Mouse (Mus musculus) cerebellum, adult 8-10 months (tissue): Measurements from ENCODE around the gene Osbpl3.

ENCODE experiments used
- DNase-seq: peaks from one replicate; pipeline ENCODE4 v3.0.0; 2022

Osbpl3 gene

DNA sequence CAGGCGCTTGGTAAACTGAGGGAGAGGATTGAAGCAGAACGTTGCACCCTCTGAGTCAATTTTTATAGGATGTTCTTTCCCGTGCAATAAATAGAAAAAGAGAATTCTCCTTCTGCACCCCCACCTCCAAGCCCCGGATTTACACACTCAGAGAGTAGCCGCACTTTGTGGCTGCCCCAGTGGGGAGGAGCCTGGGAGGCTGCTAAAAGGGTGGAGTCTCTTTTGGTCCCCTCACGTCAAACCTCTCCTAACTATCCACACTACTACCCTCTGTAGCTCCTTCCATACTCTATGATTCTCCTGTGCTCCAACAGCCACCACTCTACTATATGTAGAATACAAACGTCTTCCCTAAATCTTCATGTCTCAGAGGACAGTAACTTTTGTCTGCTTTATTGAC lies 193.7 kb downstream of the Osbpl3 start:
- DNase-seq = no peak

DNA sequence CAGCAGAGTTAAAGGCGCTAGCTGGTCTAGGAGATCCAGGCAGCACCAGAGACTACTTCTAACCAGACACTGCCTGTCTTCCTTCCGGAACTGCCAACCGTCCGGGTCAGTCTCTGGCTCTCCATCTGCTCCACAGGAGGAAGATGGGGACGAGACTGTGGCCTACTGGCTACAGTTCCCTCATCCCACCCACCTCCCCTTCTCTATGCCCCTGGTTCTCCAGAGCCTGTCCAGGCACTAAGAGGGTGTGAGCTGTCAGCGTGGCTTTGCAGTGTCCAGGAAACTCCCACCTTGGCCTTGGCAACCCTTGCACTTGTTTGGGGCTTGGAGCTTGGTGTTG lies 194.1 kb downstream of the Osbpl3 start:
- no peak for DNase-seq

DNA sequence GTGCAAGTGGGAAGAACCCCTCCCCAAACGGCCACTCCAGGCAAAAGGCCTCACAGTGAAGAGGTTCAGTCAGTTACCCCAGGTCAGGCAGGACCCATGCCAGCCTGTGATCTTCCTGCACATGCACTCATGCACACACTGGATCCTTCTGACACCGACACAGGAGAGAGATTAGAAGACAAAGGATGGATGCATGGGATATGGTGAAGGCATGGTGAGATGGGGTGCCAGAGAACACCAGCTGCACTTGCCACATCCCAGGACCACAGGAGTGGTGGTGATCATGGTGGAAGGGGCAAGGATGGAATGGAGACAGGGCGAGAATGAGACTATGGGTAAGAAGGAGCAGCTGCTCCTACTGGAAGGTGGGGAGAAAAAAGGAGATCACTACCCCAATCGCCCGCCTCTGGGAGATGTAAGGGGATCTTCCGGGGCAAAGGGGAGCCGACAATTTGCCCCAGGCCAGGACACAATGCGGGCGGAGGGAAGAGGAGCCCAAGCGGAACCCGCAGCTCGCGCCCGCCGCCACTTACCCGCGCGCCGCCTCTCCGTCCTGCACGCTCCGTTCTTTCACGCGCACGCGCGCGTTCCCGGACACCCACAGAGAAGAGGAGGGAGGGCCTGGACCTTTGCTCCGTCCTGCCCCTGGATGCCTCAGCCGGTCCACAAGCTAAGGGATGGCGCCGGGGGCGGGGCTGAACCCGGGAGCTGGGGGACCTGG lies 194.6 kb downstream of the Osbpl3 start:
- peak; percentile 89 for DNase-seq

DNA sequence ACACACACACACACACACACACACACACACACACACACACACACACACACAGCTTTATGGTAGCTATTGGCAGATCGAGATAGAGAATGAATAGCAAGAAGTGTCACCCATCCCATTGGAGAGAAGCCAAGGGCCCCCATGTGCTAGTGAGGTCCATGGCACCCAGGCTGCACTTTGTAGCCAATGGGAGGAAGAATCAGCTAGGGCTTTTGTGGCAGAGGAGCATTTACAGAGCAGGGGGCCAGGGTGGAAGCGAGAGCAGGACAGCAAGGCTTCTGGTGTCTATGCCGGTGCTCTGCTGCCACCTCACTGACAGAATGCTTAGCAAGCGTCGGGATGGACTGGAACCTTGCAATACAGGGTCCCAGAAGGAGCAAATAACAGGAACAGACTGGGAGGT lies 200.6 kb downstream of the Osbpl3 start:
- no peak for DNase-seq

DNA sequence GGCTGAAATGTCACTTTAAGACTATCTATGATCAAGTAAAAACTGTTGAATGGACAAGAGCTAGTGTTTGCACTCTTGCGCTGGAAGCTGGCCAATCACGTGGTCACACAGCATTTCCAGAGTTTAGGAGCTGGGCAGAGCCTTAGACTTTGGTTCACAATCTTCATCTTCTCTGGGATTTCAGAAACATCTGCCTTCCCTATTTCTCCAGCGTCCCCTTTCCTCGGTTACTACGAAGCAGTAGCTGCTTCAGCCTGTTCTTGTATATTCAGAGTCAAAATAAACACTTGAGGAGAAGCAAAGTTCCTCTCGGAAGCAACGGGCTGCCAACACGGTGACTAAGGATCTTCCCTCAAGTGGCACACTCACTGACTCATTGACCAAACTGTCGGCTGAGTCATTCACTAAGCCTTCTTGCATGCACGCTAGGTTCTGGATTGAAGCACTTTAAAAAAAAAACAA lies 201.2 kb downstream of the Osbpl3 start:
- DNase-seq = no peak

DNA sequence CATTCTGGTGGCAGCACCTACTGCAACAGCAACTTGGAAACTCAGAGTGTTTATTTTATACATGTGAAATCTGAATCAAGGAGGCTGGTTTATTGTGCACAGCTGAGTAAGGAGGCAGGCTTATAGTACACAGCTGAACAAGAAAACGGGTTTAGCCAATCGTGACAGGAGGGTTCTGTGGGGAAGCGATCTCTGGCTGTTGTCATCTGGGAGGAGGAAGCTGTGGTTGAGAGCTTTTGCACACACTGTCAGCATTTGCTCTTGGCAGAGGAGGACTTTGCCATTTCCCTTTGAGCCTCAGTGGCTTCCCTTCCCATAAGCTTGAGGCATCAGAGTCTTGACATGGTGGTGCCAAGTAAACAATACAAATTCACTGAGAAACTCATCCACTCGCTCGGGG lies 203.3 kb downstream of the Osbpl3 start:
- no peak for DNase-seq

DNA sequence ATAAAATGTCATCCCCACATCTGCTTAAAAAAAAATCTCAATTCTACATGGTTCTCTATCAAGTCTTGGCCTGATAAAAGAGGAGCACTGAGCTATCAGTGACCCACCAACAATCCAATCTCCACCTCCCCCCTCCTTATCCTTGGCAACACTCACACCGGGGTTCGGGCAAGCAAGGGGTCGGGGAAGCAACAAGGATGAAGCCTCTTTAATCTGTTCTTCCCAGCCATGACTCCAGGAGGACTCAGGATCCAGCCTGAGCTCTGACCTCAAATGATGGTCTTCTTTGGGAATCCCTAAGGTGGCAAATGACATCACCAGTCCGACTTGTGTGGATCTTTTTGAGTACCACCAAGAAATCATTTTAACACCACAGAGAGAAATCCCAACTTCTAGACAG lies 208.2 kb downstream of the Osbpl3 start:
- DNase-seq = no peak

DNA sequence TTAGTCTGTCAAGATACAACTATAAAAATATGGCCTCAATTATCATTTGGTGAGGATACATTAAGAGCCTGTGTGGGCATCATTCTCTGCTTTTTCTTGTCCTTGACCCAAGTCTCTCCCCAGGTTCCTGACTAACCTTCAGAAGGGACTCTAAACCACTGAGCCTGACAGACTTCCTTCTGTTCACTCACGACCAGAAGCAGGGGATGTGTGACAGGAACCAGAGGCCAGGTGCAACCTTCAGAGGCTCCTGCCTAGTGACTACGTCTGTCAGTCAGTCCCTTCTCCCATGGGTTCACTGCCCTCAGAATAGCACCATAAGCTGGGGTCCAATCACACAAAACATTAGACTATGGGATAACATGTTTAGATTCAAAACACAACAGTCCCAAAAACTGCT lies 208.6 kb downstream of the Osbpl3 start:
- DNase-seq = no peak

DNA sequence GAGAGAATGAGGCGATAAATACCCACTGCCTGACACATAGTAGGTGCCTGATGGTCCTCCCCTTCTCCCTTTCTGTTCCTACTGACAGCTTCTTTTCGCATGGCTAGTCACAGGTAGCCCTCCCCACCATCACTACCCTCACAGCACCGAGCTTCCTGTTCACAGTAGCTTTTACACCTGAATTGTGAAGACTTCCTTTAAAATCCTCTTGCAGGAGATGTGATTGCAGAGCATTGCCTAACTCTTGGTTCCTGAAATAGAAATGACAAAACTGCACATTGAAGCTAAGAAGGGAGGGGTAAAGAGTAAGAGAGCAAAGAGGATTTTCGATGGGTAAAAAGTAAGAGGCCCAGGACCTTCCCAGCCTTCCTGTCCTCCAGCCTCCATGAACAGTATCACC lies 211.0 kb downstream of the Osbpl3 start:
- no peak for DNase-seq

DNA sequence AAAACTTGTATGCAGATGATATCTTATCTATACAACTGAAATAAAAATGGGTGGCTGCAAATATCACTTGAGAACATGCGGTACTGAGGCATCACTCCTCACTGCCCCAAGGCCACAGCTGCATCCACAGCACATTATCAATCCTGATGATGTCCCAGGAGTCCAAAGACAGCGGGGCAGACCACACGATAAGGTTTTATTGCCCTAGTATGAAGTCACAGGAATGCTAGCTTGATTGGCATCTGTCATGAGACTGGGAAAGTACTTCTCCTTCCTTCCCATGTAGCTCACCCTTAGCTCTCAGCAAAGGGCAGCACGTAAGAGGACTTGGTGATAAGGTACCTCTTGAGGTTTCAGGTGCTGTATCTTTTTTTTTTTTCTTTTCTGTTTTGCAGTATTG lies 211.9 kb downstream of the Osbpl3 start:
- no peak for DNase-seq
